Mouse (Mus musculus): ENCODE data around the gene Pus1. TPM values are rescaled to one million over a fixed set of nuclear protein-coding genes. Genes with fewer than 3 reads are reported as not detected.

The Pus1 gene
- polyA plus RNA-seq, 1 experiment from 2014 or later = 22.0 TPM

DNA sequence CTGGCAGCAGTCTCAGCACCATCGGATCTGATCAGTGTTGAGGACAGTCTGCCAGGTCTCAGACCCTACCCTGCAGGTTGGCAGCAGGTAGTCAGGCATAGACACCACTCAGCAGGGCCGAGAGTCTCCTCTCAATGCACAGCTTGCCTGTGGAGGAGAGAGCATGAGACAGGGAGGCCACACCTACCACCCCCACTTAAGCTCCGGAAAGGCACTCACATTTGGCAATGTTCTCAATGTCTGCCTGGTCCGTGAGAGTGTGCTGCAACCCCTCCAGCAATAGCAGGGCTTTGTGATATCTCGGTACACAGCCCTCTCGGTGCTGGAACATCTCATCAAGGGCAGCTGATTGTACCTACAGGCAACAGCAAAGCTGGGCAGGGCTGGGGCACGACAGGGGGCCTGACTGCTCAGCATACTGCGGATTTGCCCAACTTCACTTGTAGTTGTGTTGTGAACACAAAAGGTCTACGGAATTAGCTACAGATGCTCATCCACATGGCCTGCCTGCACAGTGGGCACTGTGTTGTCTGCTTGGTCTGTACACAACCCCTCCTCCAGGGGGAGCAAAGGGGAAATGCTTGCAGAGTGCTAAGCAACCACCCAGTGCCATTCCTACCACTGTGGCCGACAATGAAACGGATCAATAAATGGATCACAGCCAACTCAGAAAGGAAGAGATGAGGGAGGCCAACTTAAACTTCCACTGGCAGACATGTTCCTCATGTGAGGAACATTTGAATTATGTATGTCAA is 5.8 kb upstream of the Pus1 start:
- Histone ChIP-seq H3K27me3 (replicated peaks; ENCODE audit: control insufficient read depth, insufficient read depth, low read length) (no peaks in the 10 kb centered on the region), H3K36me3 (ENCODE audit: control insufficient read depth, insufficient read depth) (peaks cover 54% of the 10 kb centered on the region), H3K27ac (ENCODE audit: low read length) (no peak overlapping the region), H3K4me3 (replicated peaks; ENCODE audit: low read length) (no peak overlapping the region), H3K4me1 (replicated peaks; ENCODE audit: control insufficient read depth, insufficient read depth, low read length) (no peaks in the 10 kb centered on the region), H3K4me2 (ENCODE audit: low read length) (no peak overlapping the region), H3K9ac (replicated peaks; ENCODE audit: low read depth, low read length) (no peak overlapping the region), H3K9me3 (ENCODE audit: control insufficient read depth, low read length) (no peaks in the 10 kb centered on the region)
- ATAC-seq = no peak
- 82% methylated on average over 11 of the region's 11 CpGs for WGBS

DNA sequence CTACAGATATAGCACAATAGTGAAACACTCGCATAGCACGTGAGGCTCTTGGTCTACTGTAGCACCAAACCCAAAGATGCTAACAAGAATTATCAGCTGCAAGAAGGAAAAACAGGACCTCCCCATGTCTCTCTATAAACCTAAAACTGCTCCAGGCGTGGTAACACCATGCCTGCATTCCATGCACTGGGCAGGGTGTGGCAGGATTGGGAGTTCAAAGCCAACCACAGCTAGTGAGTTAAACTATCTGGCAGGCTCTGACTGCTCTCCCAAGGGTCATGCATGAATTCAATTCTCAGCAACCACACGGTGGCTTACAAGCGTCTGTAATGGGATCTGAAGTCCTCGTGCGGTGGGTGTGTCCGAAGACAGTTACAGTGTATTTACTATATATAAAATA is 2.7 kb upstream of the Pus1 start:
- no peak for ATAC-seq
- H3K9me3 ChIP-seq (ENCODE audit: control insufficient read depth, low read length) = no peaks in the 10 kb centered on the region
- no peak overlapping the region for H3K4me3 ChIP-seq (replicated peaks; ENCODE audit: low read length)
- H3K27me3 ChIP-seq (replicated peaks; ENCODE audit: control insufficient read depth, insufficient read depth, low read length) = no peaks in the 10 kb centered on the region
- 79% methylated on average over 8 of the region's 8 CpGs for WGBS
- H3K4me1 ChIP-seq (replicated peaks; ENCODE audit: control insufficient read depth, insufficient read depth, low read length) = peaks cover 16% of the 10 kb centered on the region
- peaks cover 29% of the 10 kb centered on the region for H3K36me3 ChIP-seq (ENCODE audit: control insufficient read depth, insufficient read depth)
- no peak overlapping the region for H3K9ac ChIP-seq (replicated peaks; ENCODE audit: low read depth, low read length)
- no peak overlapping the region for H3K27ac ChIP-seq (ENCODE audit: low read length)
- H3K4me2 ChIP-seq (ENCODE audit: low read length) = no peak overlapping the region

DNA sequence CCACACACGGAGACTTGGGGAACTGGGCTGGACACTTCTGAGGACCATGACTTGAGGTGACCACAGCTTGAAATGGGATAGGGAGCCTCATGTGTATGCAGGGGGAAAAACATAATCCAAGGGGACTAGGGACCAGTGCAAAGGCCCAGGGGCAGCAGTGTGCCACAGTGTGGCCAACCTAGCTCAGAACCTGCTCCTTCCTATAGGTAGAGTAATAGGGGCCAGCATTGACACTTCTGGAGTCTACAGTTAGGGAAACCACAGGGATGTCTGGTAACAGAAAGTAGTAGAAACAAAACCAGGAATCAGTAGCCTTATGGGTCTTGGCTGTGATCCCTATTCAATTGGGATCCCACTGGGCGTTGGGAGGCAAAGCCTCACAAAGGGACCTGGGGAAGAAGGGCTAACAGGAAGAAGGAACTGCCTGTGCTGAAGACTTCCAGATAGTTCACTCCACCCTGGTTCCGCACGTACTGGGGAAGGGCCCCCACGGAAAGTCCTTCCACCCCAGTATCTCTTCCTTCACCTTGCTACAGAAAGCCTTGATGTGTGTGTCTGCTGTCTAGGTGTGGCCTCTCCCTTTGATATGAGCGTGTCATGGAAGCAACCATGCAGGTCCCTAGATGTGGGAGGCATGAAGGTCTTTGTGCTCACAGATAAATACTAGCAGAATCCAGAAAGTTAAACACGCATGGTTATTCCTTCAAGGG is 1.2 kb upstream of the Pus1 start:
- Histone ChIP-seq H3K27ac (ENCODE audit: low read length) (no peak overlapping the region), H3K27me3 (replicated peaks; ENCODE audit: control insufficient read depth, insufficient read depth, low read length) (no peaks in the 10 kb centered on the region), H3K9me3 (ENCODE audit: control insufficient read depth, low read length) (no peaks in the 10 kb centered on the region), H3K4me1 (replicated peaks; ENCODE audit: control insufficient read depth, insufficient read depth, low read length) (peaks cover 16% of the 10 kb centered on the region), H3K4me2 (ENCODE audit: low read length) (no peak overlapping the region), H3K36me3 (ENCODE audit: control insufficient read depth, insufficient read depth) (peaks cover 15% of the 10 kb centered on the region), H3K4me3 (replicated peaks; ENCODE audit: low read length) (no peak overlapping the region), H3K9ac (replicated peaks; ENCODE audit: low read depth, low read length) (no peak overlapping the region)
- ATAC-seq = no peak
- whole genome bisulfite sequencing = 83% methylated on average over 7 of the region's 7 CpGs

DNA sequence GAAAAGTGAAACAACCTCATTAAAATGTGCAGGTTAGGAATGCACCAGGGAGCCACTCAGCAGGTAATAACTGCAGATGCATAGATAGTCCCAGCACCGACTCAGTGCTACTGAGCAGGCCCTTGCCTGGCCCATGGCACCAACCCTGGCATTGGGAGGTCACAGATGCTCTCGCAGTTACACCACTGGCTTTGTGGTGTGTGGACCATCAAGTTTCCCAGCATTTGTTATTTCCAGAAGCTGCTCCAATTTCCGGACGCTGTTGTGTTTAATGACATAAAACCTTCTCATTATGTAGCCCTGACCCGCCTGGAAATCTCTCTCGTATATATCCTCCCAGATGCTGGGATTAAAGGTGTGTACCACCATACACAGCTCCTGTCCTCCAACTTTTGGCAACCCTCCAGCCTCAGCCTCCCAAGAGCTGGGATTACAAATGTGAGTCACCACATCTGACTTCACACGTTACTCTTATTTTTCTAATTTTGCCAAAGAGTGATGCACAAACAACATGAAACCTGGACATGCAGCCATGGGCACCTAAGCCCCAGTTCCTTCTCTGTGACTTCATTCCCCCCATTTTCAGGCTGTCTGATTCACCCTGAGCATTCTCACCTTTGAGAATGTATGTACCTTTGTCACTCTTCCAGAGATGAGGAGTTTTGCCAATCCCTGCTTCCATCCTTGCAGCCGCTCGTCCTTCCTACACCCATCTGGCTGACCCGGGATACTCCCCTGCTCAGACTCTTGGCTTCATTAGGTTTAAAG is 486 bp upstream of the Pus1 start:
- peak overlapping the region; percentile 79 for H3K9ac ChIP-seq (replicated peaks; ENCODE audit: low read depth, low read length)
- peak overlapping the region; percentile 73 for H3K4me3 ChIP-seq (replicated peaks; ENCODE audit: low read length)
- peaks cover 10% of the 10 kb centered on the region; the same call in 1 of the 2 replicates for H3K36me3 ChIP-seq (ENCODE audit: control insufficient read depth, insufficient read depth)
- ATAC-seq = peak; percentile 63
- H3K4me2 ChIP-seq (ENCODE audit: low read length) = peak overlapping the region; percentile 61
- WGBS = 51% methylated on average over 10 of the region's 10 CpGs
- H3K4me1 ChIP-seq (replicated peaks; ENCODE audit: control insufficient read depth, insufficient read depth, low read length) = peaks cover 16% of the 10 kb centered on the region
- H3K27ac ChIP-seq (ENCODE audit: low read length) = no peak overlapping the region
- H3K9me3 ChIP-seq (ENCODE audit: control insufficient read depth, low read length) = no peaks in the 10 kb centered on the region
- no peaks in the 10 kb centered on the region for H3K27me3 ChIP-seq (replicated peaks; ENCODE audit: control insufficient read depth, insufficient read depth, low read length)

DNA sequence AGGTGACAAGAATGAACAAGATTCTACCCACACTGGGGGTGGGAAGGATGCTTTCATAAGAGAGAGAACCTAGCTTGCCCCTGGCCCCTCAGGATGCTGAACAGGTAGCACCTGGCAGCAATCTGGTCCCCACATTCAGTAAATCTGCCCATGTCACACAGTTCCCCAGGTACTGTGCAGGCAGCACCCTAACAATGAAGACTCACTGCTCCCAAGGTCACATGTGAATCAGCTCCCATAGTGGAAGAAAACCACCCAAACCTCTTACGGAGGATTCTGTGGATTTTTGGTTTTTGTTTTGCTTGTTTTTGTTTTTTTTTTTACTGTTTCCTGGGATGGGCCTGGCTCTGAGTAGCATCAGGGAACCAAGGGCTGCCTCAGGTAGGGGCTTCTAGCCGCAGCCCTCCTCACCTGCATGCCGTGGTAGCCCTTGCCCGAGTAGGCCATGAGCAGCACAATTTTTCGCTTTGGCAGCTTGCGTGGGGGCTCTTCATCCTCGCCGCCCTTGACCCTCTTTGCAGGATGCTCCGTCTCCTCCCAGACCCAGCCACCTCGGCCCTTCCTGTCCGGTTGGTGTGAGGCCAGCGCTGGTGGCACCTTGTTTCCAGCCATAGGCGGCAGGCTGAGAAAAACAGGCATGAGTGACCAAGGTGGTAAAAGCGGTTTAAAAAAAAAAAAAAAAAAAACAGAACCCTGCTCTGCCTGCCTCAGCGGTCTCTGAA is 1.0 kb downstream of the Pus1 start:
- Histone ChIP-seq H3K9me3 (ENCODE audit: control insufficient read depth, low read length) (no peaks in the 10 kb centered on the region), H3K36me3 (ENCODE audit: control insufficient read depth, insufficient read depth) (peaks cover 4% of the 10 kb centered on the region; the same call in 1 of the 2 replicates), H3K27ac (ENCODE audit: low read length) (no peak overlapping the region), H3K27me3 (replicated peaks; ENCODE audit: control insufficient read depth, insufficient read depth, low read length) (no peaks in the 10 kb centered on the region), H3K4me1 (replicated peaks; ENCODE audit: control insufficient read depth, insufficient read depth, low read length) (peaks cover 16% of the 10 kb centered on the region), H3K9ac (replicated peaks; ENCODE audit: low read depth, low read length) (peak overlapping the region; percentile 79), H3K4me2 (ENCODE audit: low read length) (peak overlapping the region; percentile 61), H3K4me3 (replicated peaks; ENCODE audit: low read length) (peak overlapping the region; percentile 73)
- WGBS = 16% methylated on average over 15 of the region's 15 CpGs
- no peak for ATAC-seq

DNA sequence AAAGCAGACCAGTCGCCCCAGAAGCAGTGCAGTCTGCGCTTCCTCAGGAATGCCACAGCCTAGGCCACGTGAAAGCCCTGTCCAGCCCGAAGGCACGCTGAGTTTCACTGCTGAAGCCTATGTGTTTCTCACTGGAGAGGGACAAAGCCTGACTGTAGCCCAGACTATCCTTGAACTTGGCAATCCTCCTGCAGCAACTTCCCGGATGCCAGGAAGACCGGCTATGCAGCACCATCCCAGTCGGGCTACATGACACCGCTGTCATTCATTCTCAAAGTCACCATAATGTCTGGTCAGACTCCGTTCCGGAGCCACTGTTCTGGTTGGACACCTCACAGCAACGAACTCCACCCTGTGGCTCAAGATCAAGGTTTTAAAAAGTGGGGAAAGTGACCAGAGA is 2.2 kb downstream of the Pus1 start:
- no peaks in the 10 kb centered on the region for H3K9me3 ChIP-seq (ENCODE audit: control insufficient read depth, low read length)
- peaks cover 16% of the 10 kb centered on the region for H3K4me1 ChIP-seq (replicated peaks; ENCODE audit: control insufficient read depth, insufficient read depth, low read length)
- H3K4me2 ChIP-seq (ENCODE audit: low read length) = no peak overlapping the region
- WGBS = 87% methylated on average over 12 of the region's 12 CpGs
- H3K9ac ChIP-seq (replicated peaks; ENCODE audit: low read depth, low read length) = no peak overlapping the region
- 0 out of 2 replicates have a peak, but pooled peaks cover 3% of the 10 kb centered on the region for H3K36me3 ChIP-seq (ENCODE audit: control insufficient read depth, insufficient read depth)
- H3K27me3 ChIP-seq (replicated peaks; ENCODE audit: control insufficient read depth, insufficient read depth, low read length) = no peaks in the 10 kb centered on the region
- no peak overlapping the region for H3K27ac ChIP-seq (ENCODE audit: low read length)
- no peak overlapping the region for H3K4me3 ChIP-seq (replicated peaks; ENCODE audit: low read length)
- ATAC-seq = no peak

DNA sequence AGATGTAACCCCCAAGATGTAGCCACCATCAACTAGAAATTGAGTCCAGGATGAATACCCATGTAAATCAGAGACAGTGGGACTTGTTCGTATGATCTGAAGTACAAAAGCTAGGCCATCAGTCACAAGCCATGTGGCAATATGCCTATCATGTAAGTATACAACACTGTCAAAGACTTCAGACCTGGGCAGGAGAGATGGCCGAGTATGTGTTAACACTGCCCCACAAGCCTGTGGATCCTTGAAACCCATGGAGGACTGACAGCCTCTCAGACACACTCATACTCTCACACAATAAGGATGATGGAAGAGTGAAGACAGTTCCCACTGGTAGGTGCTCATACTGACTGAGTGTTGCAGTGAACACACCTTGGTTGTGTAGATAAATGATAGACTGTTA is 4.3 kb downstream of the Pus1 start:
- Histone ChIP-seq H3K27me3 (replicated peaks; ENCODE audit: control insufficient read depth, insufficient read depth, low read length) (no peaks in the 10 kb centered on the region), H3K27ac (ENCODE audit: low read length) (no peak overlapping the region), H3K9me3 (ENCODE audit: control insufficient read depth, low read length) (no peaks in the 10 kb centered on the region), H3K9ac (replicated peaks; ENCODE audit: low read depth, low read length) (no peak overlapping the region), H3K4me1 (replicated peaks; ENCODE audit: control insufficient read depth, insufficient read depth, low read length) (peaks cover 16% of the 10 kb centered on the region), H3K4me3 (replicated peaks; ENCODE audit: low read length) (no peak overlapping the region), H3K36me3 (ENCODE audit: control insufficient read depth, insufficient read depth) (0 out of 2 replicates have a peak, but pooled peaks cover 3% of the 10 kb centered on the region), H3K4me2 (ENCODE audit: low read length) (no peak overlapping the region)
- ATAC-seq = no peak
- WGBS = 90% methylated on average over 2 of the region's 2 CpGs

DNA sequence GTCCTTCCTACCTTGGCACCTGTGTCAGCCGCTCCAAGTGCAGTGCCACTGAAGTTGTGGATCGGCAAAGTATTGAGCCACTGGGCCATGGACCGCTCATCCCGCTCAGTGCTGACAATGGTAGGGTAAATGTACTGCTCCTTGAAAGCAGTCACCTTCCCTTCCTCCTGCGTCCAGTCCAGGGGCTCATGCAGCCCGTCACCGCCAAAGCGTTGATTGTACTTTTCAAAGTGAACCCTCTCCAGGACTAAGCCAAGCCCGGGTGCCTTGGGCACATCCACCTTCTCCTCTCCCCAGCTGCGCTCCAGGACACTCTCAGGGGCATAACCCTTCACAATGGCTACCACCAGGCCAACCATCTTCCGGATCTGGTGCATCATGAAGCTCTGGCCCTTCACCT is 5.9 kb downstream of the Pus1 start:
- Histone ChIP-seq H3K27me3 (replicated peaks; ENCODE audit: control insufficient read depth, insufficient read depth, low read length) (no peaks in the 10 kb centered on the region), H3K9ac (replicated peaks; ENCODE audit: low read depth, low read length) (no peak overlapping the region), H3K36me3 (ENCODE audit: control insufficient read depth, insufficient read depth) (0 out of 2 replicates have a peak, but pooled peaks cover 3% of the 10 kb centered on the region), H3K4me1 (replicated peaks; ENCODE audit: control insufficient read depth, insufficient read depth, low read length) (peaks cover 6% of the 10 kb centered on the region), H3K4me2 (ENCODE audit: low read length) (no peak overlapping the region), H3K9me3 (ENCODE audit: control insufficient read depth, low read length) (no peaks in the 10 kb centered on the region), H3K27ac (ENCODE audit: low read length) (no peak overlapping the region), H3K4me3 (replicated peaks; ENCODE audit: low read length) (no peak overlapping the region)
- no peak for ATAC-seq
- 96% methylated on average over 11 of the region's 11 CpGs for WGBS

Measured in forebrain, embryonic 16.5 days (tissue).